Mouse (Mus musculus) heart, postnatal 0 days (tissue): Measurements from ENCODE around the gene Gm3005.
"Not testable (repeated sequence)": the region's sequence is repeated elsewhere in the genome, so short reads cannot be mapped to it uniquely, and the experiment has no call there.

Source experiments
- CTCF ChIP-seq: IDR thresholded peaks from 2 replicates; pipeline ENCODE4 v1.5.1; 2016; ENCODE audit warnings: antibody characterized with exemption, control low read depth, low read depth
- EP300 ChIP-seq: IDR thresholded peaks from 2 replicates; pipeline ENCODE4 v1.6.1; 2016; ENCODE audit warnings: antibody characterized with exemption, low read depth

DNA sequence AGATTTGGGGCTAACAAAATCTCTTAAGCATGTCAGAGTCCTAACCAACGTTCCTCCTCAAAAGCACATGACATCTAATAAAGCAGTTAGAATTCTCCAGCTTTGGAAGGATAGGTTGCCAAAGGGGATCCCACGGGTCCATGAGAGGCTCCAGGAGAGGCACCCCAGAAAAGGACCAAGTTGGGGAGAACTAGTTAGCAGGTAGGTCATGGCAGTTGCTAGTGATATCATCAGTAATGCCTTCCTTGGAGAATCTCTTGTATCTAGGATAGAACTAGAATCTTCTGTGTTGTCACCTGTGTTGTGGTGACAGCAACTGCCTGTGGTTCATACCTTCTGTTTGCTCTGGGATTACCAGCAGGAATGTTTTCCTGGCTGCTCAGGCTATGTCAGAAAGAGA lies 33.1 kb upstream of the Gm3005 start, which contains the start of gene Gm10413:
- not testable (repeated sequence) for TF ChIP-seq CTCF, EP300
